Mouse (Mus musculus): ENCODE measurements around the gene Antxr1.
A peak's percentile ranks its signal among the peaks of the same experiment; 100 is the strongest.
"Not testable (repeated sequence)": the region's sequence is repeated elsewhere in the genome, so short reads cannot be mapped to it uniquely, and the experiment has no call there.

Gene Antxr1

DNA sequence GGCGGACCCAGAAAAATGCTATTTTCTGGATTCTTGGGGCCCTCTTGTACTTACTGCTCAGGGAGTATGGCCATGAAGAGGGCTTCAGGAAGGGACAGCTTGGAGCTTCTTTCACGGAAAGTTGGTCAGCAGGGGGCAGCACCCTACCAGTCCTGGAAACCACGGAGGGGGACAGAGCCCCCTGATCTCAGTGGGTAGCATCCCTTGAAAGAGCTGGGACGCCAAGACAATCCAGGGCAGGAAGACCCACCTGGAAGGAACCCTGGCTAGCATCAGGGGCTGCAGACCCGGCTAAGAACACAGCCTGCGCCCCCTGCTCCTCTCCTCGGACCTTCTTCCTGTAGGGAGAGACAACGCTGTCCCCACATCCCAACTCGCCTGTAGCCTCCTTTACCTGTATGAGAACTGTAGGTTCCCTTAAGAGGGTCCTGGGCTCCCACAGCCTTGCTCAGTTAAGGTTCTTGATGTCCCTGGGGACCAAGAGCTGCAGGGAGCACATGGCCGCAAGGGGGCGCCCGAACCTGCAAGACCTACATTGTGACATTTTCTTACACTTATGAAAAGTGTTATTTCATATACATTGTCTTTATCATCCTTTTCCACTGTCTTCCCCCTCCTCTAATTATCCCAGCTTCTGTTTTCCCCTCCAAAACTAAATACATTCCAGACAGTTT, 234.2 kb downstream of the Antxr1 start:
- DNase-seq (ENCODE audit: low read depth), result peak; percentile 91

DNA sequence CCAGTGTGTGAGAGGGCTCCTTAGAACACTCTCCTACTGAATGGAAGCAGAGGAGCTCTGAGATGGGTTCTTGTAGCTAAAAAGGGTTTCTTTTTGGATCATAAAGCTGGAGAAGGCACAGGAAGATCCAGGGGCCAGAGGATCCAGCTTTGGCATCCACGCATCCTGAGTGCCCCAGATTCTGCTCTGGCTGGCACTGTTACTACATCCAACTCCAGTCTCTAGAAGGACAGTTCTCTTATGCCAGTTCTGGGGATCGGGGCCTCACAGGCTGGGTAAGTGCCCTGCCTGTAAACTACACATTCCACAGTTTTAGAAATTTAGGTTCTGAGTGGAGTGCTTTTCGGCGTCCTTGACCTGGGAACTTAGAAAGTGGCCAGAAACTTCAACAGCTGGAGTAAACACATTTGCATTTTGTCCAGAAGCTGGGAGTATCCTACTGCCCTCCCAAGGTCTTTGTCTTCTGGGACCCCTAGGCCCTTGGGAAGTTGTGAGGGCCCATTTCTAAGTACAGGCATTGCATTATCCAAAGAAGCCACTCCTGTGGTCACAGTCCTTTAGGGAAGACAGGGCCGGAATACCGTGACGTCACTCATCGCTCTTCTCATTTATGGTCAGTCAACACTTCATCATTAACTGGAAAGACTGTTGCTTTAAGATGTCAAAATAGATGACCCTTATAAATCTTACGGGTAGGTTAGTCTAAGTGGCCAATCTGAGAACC, 235.2 kb downstream of the Antxr1 start:
- DNase-seq (ENCODE audit: low read depth), result no peak

DNA sequence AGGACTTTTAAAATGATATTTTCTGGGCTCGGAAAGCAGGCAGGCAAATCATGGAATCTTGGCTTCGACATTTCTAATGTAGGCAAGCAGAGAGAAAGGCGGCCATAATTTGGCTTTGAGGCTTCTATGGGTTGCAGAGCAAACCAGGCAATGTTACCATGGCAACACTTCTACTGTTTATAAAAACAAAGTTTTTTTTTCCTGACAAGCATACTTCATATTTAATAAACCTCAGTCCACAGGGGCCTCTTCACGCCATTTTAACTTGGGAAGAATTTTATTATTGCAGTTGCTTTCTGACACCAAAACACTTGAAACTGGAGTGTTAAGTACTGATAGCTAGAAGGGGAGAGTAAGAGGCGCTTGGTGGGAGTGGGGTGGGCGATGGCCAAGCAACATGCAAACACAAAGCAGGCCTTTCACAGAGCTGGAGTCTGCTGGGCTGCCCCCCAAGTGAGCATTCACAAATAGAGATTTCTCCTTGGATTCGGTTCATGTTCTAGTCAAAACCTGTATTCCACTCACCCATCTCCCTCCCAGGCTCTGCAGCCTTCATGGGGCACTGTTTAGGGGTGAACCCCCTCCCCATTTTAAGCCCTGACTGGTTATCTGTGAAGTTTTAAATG, 235.8 kb downstream of the Antxr1 start:
- DNase-seq (ENCODE audit: low read depth), result peak; percentile 23

DNA sequence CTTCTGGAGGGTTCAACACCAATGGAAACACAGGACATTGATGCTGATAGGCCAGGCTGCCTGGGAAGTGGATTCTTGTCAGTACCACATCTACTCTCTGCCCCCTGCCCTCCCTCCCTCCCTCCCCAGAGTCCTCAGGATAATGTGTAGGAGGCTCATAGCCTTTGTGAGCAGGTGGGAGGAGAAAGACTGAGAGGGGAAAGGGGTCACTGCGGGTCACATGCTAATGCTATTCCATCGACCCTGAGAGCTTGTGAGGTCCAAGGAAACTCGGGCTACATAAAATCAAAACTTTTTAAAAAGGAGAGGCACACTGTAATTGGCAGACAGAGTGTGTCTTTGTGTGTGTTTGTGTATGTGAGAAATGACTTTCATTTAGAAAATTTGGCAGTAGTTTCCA, 236.4 kb downstream of the Antxr1 start:
- no peak for DNase-seq (ENCODE audit: low read depth)

DNA sequence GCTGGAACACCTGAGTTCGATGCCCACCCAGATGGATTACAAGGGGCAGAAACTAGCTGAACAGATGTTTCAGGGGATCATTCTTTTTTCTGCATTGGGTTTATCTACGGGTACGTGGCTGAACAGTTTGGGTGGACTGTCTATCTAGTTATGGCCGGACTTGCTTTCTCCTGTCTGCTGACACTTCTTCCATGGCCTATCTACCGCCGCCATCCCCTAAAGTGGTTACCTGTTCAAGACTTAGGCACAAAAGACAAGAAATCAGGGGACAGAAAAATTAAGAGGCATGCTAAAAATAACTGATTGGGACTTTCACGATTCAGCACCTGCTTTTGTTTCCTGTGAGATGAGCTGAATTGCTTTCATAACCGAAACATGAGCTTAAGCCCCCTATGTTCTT, 242.0 kb downstream of the Antxr1 start:
- DNase-seq (ENCODE audit: low read depth), result not testable (repeated sequence)

DNA sequence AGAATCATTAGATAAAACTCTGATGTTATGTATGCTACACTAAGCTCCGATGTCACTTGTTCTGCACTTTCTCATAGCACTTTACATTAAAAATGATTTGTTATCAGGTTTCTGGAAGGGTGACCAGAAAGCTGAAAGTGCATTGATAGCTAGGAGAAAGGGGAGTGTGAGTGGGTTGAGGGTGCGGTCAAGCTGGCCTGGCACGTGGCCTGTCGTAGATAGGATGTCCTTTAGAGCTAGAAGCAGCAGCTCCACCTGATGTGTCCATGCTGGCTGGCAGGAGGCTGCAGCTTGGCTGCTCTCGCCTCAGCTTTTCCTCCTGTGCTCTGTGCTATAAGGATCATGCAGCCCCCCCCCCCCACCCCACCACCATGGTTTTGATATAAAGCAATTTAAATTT, 243.1 kb downstream of the Antxr1 start:
- no peak for DNase-seq (ENCODE audit: low read depth)

DNA sequence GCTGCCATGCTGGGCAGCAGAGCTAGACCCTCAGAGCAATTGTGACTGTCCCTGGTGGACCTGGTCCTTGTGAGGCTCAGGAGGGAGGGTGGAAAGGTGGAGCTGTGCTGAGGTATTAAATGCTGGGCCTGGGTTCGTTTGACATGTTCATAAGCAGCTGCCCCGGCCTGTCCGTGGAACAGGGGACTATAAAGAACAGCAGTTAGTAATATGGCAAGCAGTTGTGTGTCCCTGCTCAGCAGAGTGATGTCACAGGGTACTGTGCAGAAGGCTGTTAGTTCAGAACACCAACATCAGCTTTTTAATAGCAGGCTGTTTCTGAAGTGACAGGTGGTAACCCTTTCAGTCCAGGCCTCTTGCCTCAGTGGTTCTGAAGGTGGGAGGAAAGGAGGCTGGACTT, 244.7 kb downstream of the Antxr1 start:
- DNase-seq (ENCODE audit: low read depth), result no peak

DNA sequence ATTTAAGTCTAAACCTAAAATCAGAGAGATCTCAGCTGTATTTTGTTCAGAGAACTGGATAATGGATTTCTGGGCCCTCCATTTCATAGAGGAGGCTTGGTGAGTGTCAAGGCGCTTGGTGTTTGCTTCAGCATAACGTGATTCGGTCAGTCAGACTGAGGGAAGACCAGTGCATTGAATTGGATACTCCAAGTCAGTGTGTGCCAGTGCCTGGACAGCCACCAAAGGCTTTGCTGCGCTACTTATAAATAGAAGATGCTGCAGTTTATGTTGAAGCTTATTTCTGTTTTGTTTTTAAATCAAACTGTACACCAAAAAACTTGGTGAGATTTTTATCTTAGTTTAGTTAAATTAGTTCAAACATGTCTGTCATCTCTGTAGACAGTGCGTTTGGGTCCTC, 247.3 kb downstream of the Antxr1 start:
- no peak for DNase-seq (ENCODE audit: low read depth)

DNA sequence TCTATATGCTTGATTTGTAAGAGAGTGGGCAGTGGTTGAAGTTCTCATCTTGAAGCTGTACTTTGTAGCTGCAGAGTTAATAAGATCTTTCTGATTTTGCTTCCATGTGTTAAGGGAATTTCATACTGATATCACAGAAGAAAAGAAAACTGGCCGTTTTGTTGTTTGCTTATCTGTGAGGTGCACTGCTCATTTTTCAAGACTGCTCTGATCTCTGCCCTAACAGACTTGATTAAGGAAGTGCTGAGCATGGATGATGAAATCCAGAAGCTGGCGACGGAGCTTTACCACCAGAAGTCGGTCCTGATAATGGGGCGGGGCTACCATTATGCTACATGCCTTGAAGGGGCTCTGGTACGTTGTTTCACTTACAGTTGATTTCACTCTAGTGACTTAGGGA, 250.6 kb downstream of the Antxr1 start:
- DNase-seq (ENCODE audit: low read depth), result no peak
